Mouse (Mus musculus): ENCODE data around the gene Ppdpf.
"Not testable (repeated sequence)": the region's sequence is repeated elsewhere in the genome, so short reads cannot be mapped to it uniquely, and the experiment has no call there.

Ppdpf gene

GRCm38 (mm10) chr2:181159091-181159514 lies 27.9 kb upstream of the Ppdpf start:
- DNase-seq (ENCODE audit: low spot score in 2 of 2): peak; percentile 83 to 89

GRCm38 (mm10) chr2:181159771-181160170 lies 27.3 kb upstream of the Ppdpf start:
- peak; percentile 72 to 78 for DNase-seq (ENCODE audit: low spot score in 2 of 2)

GRCm38 (mm10) chr2:181160821-181161220 lies 26.2 kb upstream of the Ppdpf start:
- peak in 1 of 2 experiments; percentile 13 for DNase-seq (ENCODE audit: low spot score in 2 of 2)

- no peak for DNase-seq (ENCODE audit: low spot score in 2 of 2)
These were observed 20.6 kb upstream of the Ppdpf start for GRCm38 (mm10) chr2:181166469-181166868.

GRCm38 (mm10) chr2:181174646-181175045 lies 12.4 kb upstream of the Ppdpf start:
- DNase-seq (ENCODE audit: low spot score in 2 of 2): peak in 1 of 2 experiments; percentile 15

GRCm38 (mm10) chr2:181178015-181178414 lies 9.0 kb upstream of the Ppdpf start:
- no peak for DNase-seq (ENCODE audit: low spot score in 2 of 2)

- no peak for DNase-seq (ENCODE audit: low spot score in 2 of 2)
These were observed 8.6 kb upstream of the Ppdpf start for GRCm38 (mm10) chr2:181178471-181178870.

GRCm38 (mm10) chr2:181180898-181181297 lies 6.1 kb upstream of the Ppdpf start:
- no peak for DNase-seq (ENCODE audit: low spot score in 2 of 2)

- DNase-seq (ENCODE audit: low spot score in 2 of 2): peak; percentile 90 to 94
These were observed 412 bp upstream of the Ppdpf start for GRCm38 (mm10) chr2:181186635-181187034.

GRCm38 (mm10) chr2:181188681-181189080 lies 1.6 kb downstream of the Ppdpf start:
- no peak for DNase-seq (ENCODE audit: low spot score in 2 of 2)

- DNase-seq (ENCODE audit: low spot score in 2 of 2): no peak
These were observed 2.3 kb downstream of the Ppdpf start for GRCm38 (mm10) chr2:181189321-181189720.

- DNase-seq (ENCODE audit: low spot score in 2 of 2): not testable (repeated sequence)
These were observed 4.3 kb downstream of the Ppdpf start for GRCm38 (mm10) chr2:181191385-181191784.

- DNase-seq (ENCODE audit: low spot score in 2 of 2): no peak
These were observed 4.9 kb downstream of the Ppdpf start for GRCm38 (mm10) chr2:181191936-181192335.

- DNase-seq (ENCODE audit: low spot score in 2 of 2): no peak
These were observed 6.0 kb downstream of the Ppdpf start for GRCm38 (mm10) chr2:181193044-181193443.

GRCm38 (mm10) chr2:181196628-181197300 lies 9.7 kb downstream of the Ppdpf start:
- DNase-seq (ENCODE audit: low spot score in 2 of 2): no peak

GRCm38 (mm10) chr2:181201606-181202005 lies 14.6 kb downstream of the Ppdpf start:
- no peak for DNase-seq (ENCODE audit: low spot score in 2 of 2)

GRCm38 (mm10) chr2:181202422-181202821 lies 15.4 kb downstream of the Ppdpf start, which contains the start of gene Ptk6:
TSS of gene Ptk6 (minus strand) at chr2:181202789.
- DNase-seq (ENCODE audit: low spot score in 2 of 2): no peak

- DNase-seq (ENCODE audit: low spot score in 2 of 2): no peak
These were observed 15.8 kb downstream of the Ppdpf start for GRCm38 (mm10) chr2:181202886-181203285.

GRCm38 (mm10) chr2:181205678-181206077 lies 18.6 kb downstream of the Ppdpf start:
- DNase-seq (ENCODE audit: low spot score in 2 of 2): no peak

- no peak for DNase-seq (ENCODE audit: low spot score in 2 of 2)
These were observed 19.1 kb downstream of the Ppdpf start for GRCm38 (mm10) chr2:181206118-181206517.

GRCm38 (mm10) chr2:181212389-181213020 lies 25.5 kb downstream of the Ppdpf start:
- no peak for DNase-seq (ENCODE audit: low spot score in 2 of 2)

GRCm38 (mm10) chr2:181213021-181213445 lies 26.0 kb downstream of the Ppdpf start, which contains the start of gene Srms:
TSS of gene Srms (minus strand) at chr2:181213185.
- no peak for DNase-seq (ENCODE audit: low spot score in 2 of 2)

GRCm38 (mm10) chr2:181216037-181216436 lies 29.0 kb downstream of the Ppdpf start:
- no peak for DNase-seq (ENCODE audit: low spot score in 2 of 2)

Measured in right cerebral cortex, adult 2 months (tissue).